Mouse (Mus musculus): ENCODE results near the gene Jmjd4. TPM values are rescaled to one million over a fixed set of nuclear protein-coding genes. Genes with fewer than 3 reads are reported as not detected.
A peak's percentile ranks its signal among the peaks of the same experiment; 100 is the strongest.

Gene Jmjd4
- polyA plus RNA-seq, 1 experiment from 2014 or later, result 14.7 TPM

DNA sequence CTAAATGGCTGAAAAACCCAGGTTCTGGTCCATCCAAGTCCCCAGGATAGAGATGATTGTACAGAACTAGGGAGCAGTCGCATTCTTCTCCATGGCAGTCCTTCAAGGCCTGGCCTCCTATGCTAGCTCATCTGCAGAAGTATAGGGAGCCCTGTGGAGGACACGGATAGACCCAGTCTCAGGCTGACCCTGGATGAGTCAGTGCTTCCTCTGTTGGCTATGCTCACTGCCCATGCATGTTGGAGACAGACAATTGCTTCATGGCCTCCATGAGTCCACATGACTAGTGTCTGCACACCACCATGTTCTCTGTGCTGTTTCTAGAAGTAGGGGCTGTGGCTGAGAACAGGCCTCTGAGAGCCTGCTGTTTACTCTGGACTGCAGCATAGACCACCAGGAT, 6.5 kb downstream of the Jmjd4 start:
- Histone ChIP-seq H3K4me2 (ENCODE audit: low read depth) (no peak overlapping the region), H3K36me3 (ENCODE audit: control insufficient read depth, insufficient read depth, low read length) (peaks cover 14% of the 10 kb centered on the region), H3K4me3 (ENCODE audit: low read depth, low read length) (no peak overlapping the region), H3K9me3 (ENCODE audit: control insufficient read depth, low read length) (no peaks in the 10 kb centered on the region), H3K27ac (ENCODE audit: low read depth, low read length) (no peak overlapping the region), H3K9ac (ENCODE audit: low read length) (no peak overlapping the region), H3K27me3 (ENCODE audit: control insufficient read depth, insufficient read depth, low read length) (no peaks in the 10 kb centered on the region), H3K4me1 (ENCODE audit: control insufficient read depth, insufficient read depth, low read length) (no peaks in the 10 kb centered on the region)
- ATAC-seq (ENCODE audit: insufficient read depth, low FRiP score, low TSS enrichment), result no peak
- DNase-seq (ENCODE audit: low spot score), result no peak
- WGBS, result 97% methylated on average over 2 of the region's 2 CpGs

DNA sequence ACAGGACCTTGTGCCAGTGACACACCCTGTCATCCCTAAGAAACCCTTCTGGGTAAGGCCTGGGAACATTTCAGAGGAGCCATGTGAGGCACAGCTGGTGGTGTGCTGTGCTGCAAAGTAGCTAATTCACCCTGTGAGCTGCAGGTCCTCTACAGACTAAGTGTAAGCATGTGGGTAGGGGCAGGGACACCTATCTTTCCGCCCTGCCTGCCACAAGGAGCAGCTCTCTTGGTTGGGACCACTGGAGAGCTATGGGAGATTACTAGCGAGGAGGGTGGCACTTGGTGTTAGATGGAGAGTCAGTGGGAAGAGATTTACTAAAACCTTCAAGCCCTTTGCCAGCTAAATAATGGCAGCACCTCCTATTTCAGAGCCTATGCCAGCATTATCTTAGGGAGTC, 7.0 kb downstream of the Jmjd4 start:
- no peak overlapping the region for H3K4me3 ChIP-seq (ENCODE audit: low read depth, low read length)
- no peak overlapping the region for H3K9ac ChIP-seq (ENCODE audit: low read length)
- ATAC-seq (ENCODE audit: insufficient read depth, low FRiP score, low TSS enrichment), result no peak
- no peak for DNase-seq (ENCODE audit: low spot score)
- H3K4me1 ChIP-seq (ENCODE audit: control insufficient read depth, insufficient read depth, low read length), result no peaks in the 10 kb centered on the region
- H3K27ac ChIP-seq (ENCODE audit: low read depth, low read length), result no peak overlapping the region
- no peak overlapping the region for H3K4me2 ChIP-seq (ENCODE audit: low read depth)
- peaks cover 14% of the 10 kb centered on the region for H3K36me3 ChIP-seq (ENCODE audit: control insufficient read depth, insufficient read depth, low read length)
- WGBS, result 93% methylated on average over 2 of the region's 2 CpGs
- H3K27me3 ChIP-seq (ENCODE audit: control insufficient read depth, insufficient read depth, low read length), result no peaks in the 10 kb centered on the region
- no peaks in the 10 kb centered on the region for H3K9me3 ChIP-seq (ENCODE audit: control insufficient read depth, low read length)

DNA sequence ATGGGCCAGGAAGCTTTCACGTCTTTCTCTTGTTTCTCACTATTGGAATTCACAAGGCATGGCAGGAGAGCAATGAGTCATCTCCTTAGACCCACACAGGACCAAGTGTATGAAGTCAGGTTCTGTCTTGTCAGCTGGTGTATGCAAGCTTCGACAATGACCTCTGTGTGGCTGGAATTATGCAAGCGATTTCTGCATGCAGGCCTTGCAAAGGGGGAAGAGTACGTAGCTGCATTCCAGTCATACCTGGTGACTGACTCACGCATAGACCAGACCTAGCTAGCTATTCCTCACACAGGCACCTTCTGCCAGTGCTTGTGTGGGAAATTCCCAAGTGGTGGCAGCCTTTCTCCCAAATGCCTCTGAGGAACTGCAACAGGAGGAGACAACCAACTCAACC, 9.1 kb downstream of the Jmjd4 start:
- peaks cover 28% of the 10 kb centered on the region for H3K36me3 ChIP-seq (ENCODE audit: control insufficient read depth, insufficient read depth, low read length)
- no peak overlapping the region for H3K4me3 ChIP-seq (ENCODE audit: low read depth, low read length)
- 68% methylated on average over 5 of the region's 5 CpGs for WGBS
- H3K9ac ChIP-seq (ENCODE audit: low read length), result no peak overlapping the region
- H3K4me2 ChIP-seq (ENCODE audit: low read depth), result no peak overlapping the region
- peaks cover 11% of the 10 kb centered on the region for H3K9me3 ChIP-seq (ENCODE audit: control insufficient read depth, low read length)
- no peak overlapping the region for H3K27ac ChIP-seq (ENCODE audit: low read depth, low read length)
- no peaks in the 10 kb centered on the region for H3K4me1 ChIP-seq (ENCODE audit: control insufficient read depth, insufficient read depth, low read length)
- H3K27me3 ChIP-seq (ENCODE audit: control insufficient read depth, insufficient read depth, low read length), result no peaks in the 10 kb centered on the region
- DNase-seq (ENCODE audit: low spot score) (no peak), ATAC-seq (ENCODE audit: insufficient read depth, low FRiP score, low TSS enrichment) (no peak)

DNA sequence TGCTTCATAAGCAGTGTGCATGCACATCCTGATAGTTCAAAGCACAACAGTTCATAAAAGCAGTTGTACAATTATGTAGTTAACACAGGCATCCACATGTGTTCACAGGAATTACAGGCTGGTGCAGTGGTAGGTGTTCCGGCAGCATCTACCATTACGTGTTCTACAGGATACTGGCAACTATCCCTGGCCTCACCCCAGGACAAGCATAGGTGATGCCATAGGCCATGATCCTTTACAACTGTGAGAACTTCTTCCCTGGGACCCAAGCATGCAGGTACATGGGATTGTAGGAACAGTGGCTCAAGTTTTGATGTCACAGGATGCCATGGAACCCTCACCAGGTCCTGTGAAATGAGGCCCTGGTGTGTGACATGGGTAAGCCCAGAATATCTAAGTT, 10.6 kb downstream of the Jmjd4 start:
- no peaks in the 10 kb centered on the region for H3K4me1 ChIP-seq (ENCODE audit: control insufficient read depth, insufficient read depth, low read length)
- H3K9ac ChIP-seq (ENCODE audit: low read length), result no peak overlapping the region
- H3K9me3 ChIP-seq (ENCODE audit: control insufficient read depth, low read length), result peaks cover 14% of the 10 kb centered on the region
- peaks cover 23% of the 10 kb centered on the region for H3K36me3 ChIP-seq (ENCODE audit: control insufficient read depth, insufficient read depth, low read length)
- H3K27me3 ChIP-seq (ENCODE audit: control insufficient read depth, insufficient read depth, low read length), result no peaks in the 10 kb centered on the region
- DNase-seq (ENCODE audit: low spot score) (no peak), ATAC-seq (ENCODE audit: insufficient read depth, low FRiP score, low TSS enrichment) (no peak)
- H3K4me2 ChIP-seq (ENCODE audit: low read depth), result no peak overlapping the region
- WGBS, result 96% methylated on average over 2 of the region's 2 CpGs
- no peak overlapping the region for H3K4me3 ChIP-seq (ENCODE audit: low read depth, low read length)
- H3K27ac ChIP-seq (ENCODE audit: low read depth, low read length), result no peak overlapping the region

DNA sequence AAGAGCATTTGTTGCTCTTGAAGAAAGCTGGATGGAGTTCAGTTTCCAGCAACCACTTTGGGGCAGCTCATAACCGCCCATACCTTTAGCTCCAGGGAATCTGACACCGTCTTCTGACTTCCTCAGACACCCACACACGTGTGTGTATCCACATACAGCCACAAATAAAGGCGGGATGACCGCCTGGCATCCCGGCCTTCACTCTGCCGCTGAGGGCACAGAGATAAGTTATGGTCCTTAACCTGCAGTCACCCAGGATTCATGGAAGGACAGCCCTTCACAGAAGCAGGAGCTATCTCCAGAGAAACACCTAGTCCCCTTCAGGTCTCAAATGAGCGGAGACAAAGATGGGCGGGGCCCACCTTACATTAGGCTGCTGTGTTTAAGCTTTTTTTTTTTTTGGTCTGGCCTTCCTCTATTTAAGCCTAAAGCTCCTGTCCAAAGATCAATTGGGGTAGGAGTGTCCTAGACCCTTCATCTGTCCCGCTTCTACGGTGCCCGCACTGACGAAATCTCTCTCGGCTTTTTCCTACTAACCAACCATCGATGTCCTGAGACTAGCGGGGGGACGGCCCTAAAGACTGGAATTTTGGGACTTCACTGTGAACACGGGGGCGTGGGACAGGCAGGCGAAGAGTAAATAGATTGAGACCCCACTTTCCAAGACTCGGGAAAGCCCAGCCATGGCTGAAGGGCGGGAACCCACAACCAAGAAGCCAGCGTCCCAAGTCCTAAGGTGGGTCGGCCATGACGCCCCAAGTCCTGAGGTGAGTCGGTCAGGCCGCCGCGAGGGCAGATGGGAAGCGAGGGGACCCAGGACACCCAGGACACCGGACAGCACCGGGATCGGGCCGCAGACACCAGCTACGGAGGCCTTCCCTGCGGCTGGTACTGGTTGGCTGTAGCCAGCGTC, 21.8 kb downstream of the Jmjd4 start:
- DNase-seq (ENCODE audit: low spot score) (no peak), ATAC-seq (ENCODE audit: insufficient read depth, low FRiP score, low TSS enrichment) (no peak; the same call in 1 of the 2 replicates)
- Histone ChIP-seq H3K9ac (ENCODE audit: low read length) (peak overlapping the region; percentile 93), H3K9me3 (ENCODE audit: control insufficient read depth, low read length) (no peaks in the 10 kb centered on the region), H3K4me2 (ENCODE audit: low read depth) (peak overlapping the region; percentile 82), H3K27me3 (ENCODE audit: control insufficient read depth, insufficient read depth, low read length) (no peaks in the 10 kb centered on the region), H3K36me3 (ENCODE audit: control insufficient read depth, insufficient read depth, low read length) (no peaks in the 10 kb centered on the region), H3K4me1 (ENCODE audit: control insufficient read depth, insufficient read depth, low read length) (peaks cover 4% of the 10 kb centered on the region), H3K4me3 (ENCODE audit: low read depth, low read length) (peak overlapping the region; percentile 62), H3K27ac (ENCODE audit: low read depth, low read length) (peak overlapping the region; percentile 24; the same call in 1 of the 2 replicates)
- 9% methylated on average over 37 of the region's 37 CpGs for WGBS

DNA sequence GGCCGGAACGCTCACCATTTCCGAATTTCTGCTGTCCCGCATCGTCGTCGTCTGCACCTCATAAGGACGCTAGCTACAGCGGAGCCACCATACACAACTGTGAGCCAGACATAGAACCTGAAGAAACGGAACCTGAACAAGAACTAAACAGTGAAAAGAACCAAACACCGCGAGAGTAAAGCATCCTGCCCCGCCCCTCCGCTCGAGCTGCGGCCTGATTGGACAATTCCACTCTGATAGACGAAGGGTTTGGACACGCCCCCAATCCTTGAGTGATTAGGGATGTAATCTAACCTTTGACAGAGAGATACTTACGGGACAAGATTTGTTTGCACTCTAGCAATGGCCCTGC, 22.5 kb downstream of the Jmjd4 start, which contains the start of gene Zfp867:
Gene Zfp867, minus strand, starts transcription at position 149 of the 352 bp plus-strand sequence.
- Histone ChIP-seq H3K9ac (ENCODE audit: low read length) (peak within 1 kb of the TSS; percentile 93), H3K27ac (ENCODE audit: low read depth, low read length) (peak within 1 kb of the TSS; percentile 24; the same call in 1 of the 2 replicates), H3K36me3 (ENCODE audit: control insufficient read depth, insufficient read depth, low read length) (no peaks in the 10 kb centered on the region), H3K9me3 (ENCODE audit: control insufficient read depth, low read length) (no peaks in the 10 kb centered on the region), H3K4me1 (ENCODE audit: control insufficient read depth, insufficient read depth, low read length) (peaks cover 4% of the 10 kb centered on the region), H3K27me3 (ENCODE audit: control insufficient read depth, insufficient read depth, low read length) (no peaks in the 10 kb centered on the region), H3K4me3 (ENCODE audit: low read depth, low read length) (peak within 1 kb of the TSS; percentile 62), H3K4me2 (ENCODE audit: low read depth) (peak within 1 kb of the TSS; percentile 82)
- DNase-seq (ENCODE audit: low spot score) (peak; percentile 91), ATAC-seq (ENCODE audit: insufficient read depth, low FRiP score, low TSS enrichment) (peak; percentile 74)
- under 1% methylated on average over 19 of the region's 19 CpGs for WGBS

DNA sequence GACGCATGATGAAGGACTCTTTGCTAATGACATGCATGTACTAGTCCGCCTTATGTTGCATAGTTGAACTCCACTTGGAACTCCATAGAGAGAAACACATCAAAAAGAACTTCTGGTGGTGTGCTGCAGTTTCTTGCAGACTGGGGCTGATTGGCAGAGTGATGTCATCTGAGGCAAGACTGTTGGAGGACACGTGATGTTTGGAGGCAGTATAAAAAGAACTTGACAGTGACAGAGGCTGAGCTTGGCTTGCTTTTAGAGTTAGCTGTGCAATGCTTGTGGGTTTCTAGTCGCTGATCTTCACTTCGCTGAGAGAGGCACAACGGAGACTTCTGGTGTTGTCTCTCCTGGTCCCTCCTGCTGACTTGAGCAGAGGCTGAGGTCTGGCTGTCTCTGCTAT, 27.4 kb downstream of the Jmjd4 start:
- no peaks in the 10 kb centered on the region for H3K9me3 ChIP-seq (ENCODE audit: control insufficient read depth, low read length)
- no peak overlapping the region for H3K9ac ChIP-seq (ENCODE audit: low read length)
- WGBS, result 78% methylated on average over 6 of the region's 6 CpGs
- H3K4me2 ChIP-seq (ENCODE audit: low read depth), result no peak overlapping the region
- no peak for ATAC-seq (ENCODE audit: insufficient read depth, low FRiP score, low TSS enrichment)
- no peaks in the 10 kb centered on the region for H3K27me3 ChIP-seq (ENCODE audit: control insufficient read depth, insufficient read depth, low read length)
- no peak overlapping the region for H3K27ac ChIP-seq (ENCODE audit: low read depth, low read length)
- H3K36me3 ChIP-seq (ENCODE audit: control insufficient read depth, insufficient read depth, low read length), result no peaks in the 10 kb centered on the region
- no peak overlapping the region for H3K4me3 ChIP-seq (ENCODE audit: low read depth, low read length)
- DNase-seq (ENCODE audit: low spot score), result no peak
- H3K4me1 ChIP-seq (ENCODE audit: control insufficient read depth, insufficient read depth, low read length), result no peaks in the 10 kb centered on the region

DNA sequence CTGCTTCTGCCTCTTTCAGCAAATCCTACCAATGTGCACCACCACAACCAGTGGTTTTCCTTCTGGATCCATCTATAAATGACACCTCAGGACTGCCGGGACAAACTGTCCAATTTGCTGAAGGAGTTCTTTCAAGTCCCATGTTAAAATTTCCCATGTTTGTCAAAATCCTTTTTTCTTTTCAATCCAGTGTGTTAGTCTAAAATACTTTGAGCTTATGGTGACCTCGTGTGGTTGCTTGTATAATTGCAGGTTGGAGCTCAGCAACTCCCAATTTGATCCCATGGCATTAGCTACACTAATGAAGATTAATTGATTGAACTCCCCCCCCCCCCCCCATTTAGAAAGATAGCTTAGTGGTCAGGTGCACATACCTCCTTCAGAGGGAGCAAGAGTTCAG, 33.4 kb downstream of the Jmjd4 start:
- Histone ChIP-seq H3K27me3 (ENCODE audit: control insufficient read depth, insufficient read depth, low read length) (no peaks in the 10 kb centered on the region), H3K9me3 (ENCODE audit: control insufficient read depth, low read length) (no peaks in the 10 kb centered on the region), H3K9ac (ENCODE audit: low read length) (no peak overlapping the region), H3K4me2 (ENCODE audit: low read depth) (no peak overlapping the region), H3K4me3 (ENCODE audit: low read depth, low read length) (no peak overlapping the region), H3K4me1 (ENCODE audit: control insufficient read depth, insufficient read depth, low read length) (no peaks in the 10 kb centered on the region), H3K27ac (ENCODE audit: low read depth, low read length) (no peak overlapping the region), H3K36me3 (ENCODE audit: control insufficient read depth, insufficient read depth, low read length) (peaks cover 7% of the 10 kb centered on the region)
- 15% methylated on average over 2 of the region's 2 CpGs for WGBS
- no peak for ATAC-seq (ENCODE audit: insufficient read depth, low FRiP score, low TSS enrichment)
- DNase-seq (ENCODE audit: low spot score), result peak; percentile 70

DNA sequence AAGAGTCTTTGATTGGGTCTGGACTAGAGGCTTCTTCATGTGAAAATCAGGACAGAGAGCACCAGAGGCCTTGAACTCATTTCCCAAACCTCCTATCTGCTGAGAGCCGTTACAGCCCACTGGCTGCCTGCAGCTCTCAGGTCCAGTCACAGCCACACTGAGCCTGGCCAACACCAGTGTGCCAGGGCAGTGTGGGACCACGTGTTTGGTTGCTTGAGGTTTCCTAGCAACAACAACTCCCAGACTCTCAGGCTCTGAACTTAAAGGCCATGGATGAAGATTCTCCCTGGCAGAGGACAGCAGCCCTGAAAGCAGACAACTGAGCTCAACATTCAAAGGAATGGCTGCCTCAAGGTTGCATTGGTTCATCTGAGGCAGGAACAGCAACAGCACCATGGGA, 35.8 kb downstream of the Jmjd4 start:
- DNase-seq (ENCODE audit: low spot score) (no peak), ATAC-seq (ENCODE audit: insufficient read depth, low FRiP score, low TSS enrichment) (no peak)
- Histone ChIP-seq H3K36me3 (ENCODE audit: control insufficient read depth, insufficient read depth, low read length) (peaks cover 9% of the 10 kb centered on the region), H3K9me3 (ENCODE audit: control insufficient read depth, low read length) (no peaks in the 10 kb centered on the region), H3K27ac (ENCODE audit: low read depth, low read length) (no peak overlapping the region), H3K4me1 (ENCODE audit: control insufficient read depth, insufficient read depth, low read length) (no peaks in the 10 kb centered on the region), H3K9ac (ENCODE audit: low read length) (no peak overlapping the region), H3K4me3 (ENCODE audit: low read depth, low read length) (no peak overlapping the region), H3K4me2 (ENCODE audit: low read depth) (no peak overlapping the region), H3K27me3 (ENCODE audit: control insufficient read depth, insufficient read depth, low read length) (no peaks in the 10 kb centered on the region)
- WGBS, result 64% methylated on average over 2 of the region's 2 CpGs
